ENCODE assay signal across 23 mouse cellular contexts in genomic region chr7:35066640-35067212, GRCm38 (mm10). TPM values are rescaled to one million over a fixed set of nuclear protein-coding genes. Genes with fewer than 3 reads are reported as not detected.
DNase-seq lines count a peak whose midpoint lies in the region; ATAC-seq and TF ChIP-seq lines count a peak whose summit lies in the region.
"Had no signal": no experiment of that assay in that cellular context is flagged by ENCODE, and none has a peak within 500 bp of the region (broad histone marks: within the 10 kb centered on the region; RNA-seq: fewer than 3 reads in every experiment).

No protein-coding gene starts in this region.

- intact Hi-C loops in left cerebral cortex, postnatal 14 days (cut with DNase I) = no loop called here
- intact Hi-C loops in left cerebral cortex, postnatal 4 days (cut with DNase I) = no loop called here

- no peak for TF ChIP-seq CTCF in bone marrow macrophage, adult 2 months (IDR thresholded peaks at IDR 0.05; ENCODE audit: low read depth, low read length)

- H3K9me3 ChIP-seq in hindbrain, embryonic 12.5 days (replicated peaks) = no peaks in the 10 kb centered on the region
- H3K9me3 ChIP-seq: forebrain, embryonic 15.5 days; heart, embryonic 15.5 days had no signal

- peak; percentile 28 for DNase-seq in embryo, embryonic 10 days (ENCODE audit: low spot score)
- DNase-seq in embryo, embryonic 9.5 days (ENCODE audit: extremely low spot score) = no peak
- no peak for DNase-seq in heart, postnatal 4 days
- DNase-seq in left cerebral cortex, postnatal 14 days (ENCODE audit: low spot score in 2 of 2) = no peak
- no peak for DNase-seq in left cerebral cortex, postnatal 4 days
- DNase-seq: adrenal gland, postnatal 36 days; cerebellum, postnatal 10 days; kidney, adult 2 months; kidney, postnatal 14 days; layer of hippocampus, adult 9-11 months; liver; lung, adult 18-20 months; lung, postnatal 36 days; thymus, postnatal 36 days had no signal

- no peak overlapping the region for H3K9ac ChIP-seq in hindbrain, embryonic 12.5 days
- H3K9ac ChIP-seq: forebrain, embryonic 15.5 days; heart, embryonic 15.5 days had no signal

- H3K4me1 ChIP-seq in bone marrow macrophage, adult 2 months (ENCODE audit: control insufficient read depth, insufficient read depth, low read length) = peaks cover 25% of the 10 kb centered on the region
- no peaks in the 10 kb centered on the region for H3K4me1 ChIP-seq in hindbrain, embryonic 12.5 days
- H3K4me1 ChIP-seq: forebrain, embryonic 15.5 days; heart, embryonic 15.5 days had no signal

- no peak overlapping the region for H3K4me3 ChIP-seq in bone marrow macrophage, adult 2 months (ENCODE audit: insufficient read depth, low read length)
- no peak overlapping the region for H3K4me3 ChIP-seq in hindbrain, embryonic 12.5 days
- H3K4me3 ChIP-seq: erythroblast, embryonic 14.5 days; forebrain, embryonic 15.5 days; heart, embryonic 15.5 days had no signal

- H3K36me3 ChIP-seq in hindbrain, embryonic 12.5 days = no peaks in the 10 kb centered on the region
- H3K36me3 ChIP-seq: forebrain, embryonic 15.5 days; G1E; heart, embryonic 15.5 days had no signal

- ATAC-seq in hindbrain, embryonic 12.5 days (ENCODE audit: low FRiP score) = peak; percentile 72
- 0 out of 2 replicates have a peak, but pooled peaks have one; percentile 24 for ATAC-seq in monocyte, adult 5-6 weeks (replicated peaks; ENCODE audit: insufficient number of reproducible peaks, low FRiP score, low TSS enrichment, poor library complexity, severe bottlenecking)
- ATAC-seq: CD4-positive, CD25-positive, alpha-beta regulatory T cell, adult 4 months; forebrain, embryonic 15.5 days had no signal

- H3K27ac ChIP-seq in bone marrow macrophage, adult 2 months (ENCODE audit: insufficient read depth, low read depth, low read length) = peak overlapping the region; percentile 35
- H3K27ac ChIP-seq in hindbrain, embryonic 12.5 days = no peak overlapping the region
- H3K27ac ChIP-seq: forebrain, embryonic 15.5 days; heart, embryonic 15.5 days; stomach, postnatal 0 days had no signal

- WGBS in hindbrain, embryonic 12.5 days = 47% methylated on average over 8 of the region's 8 CpGs

- H3K27me3 ChIP-seq in hindbrain, embryonic 12.5 days = no peaks in the 10 kb centered on the region
- H3K27me3 ChIP-seq: forebrain, embryonic 15.5 days; heart, embryonic 15.5 days had no signal

- no peak overlapping the region for H3K4me2 ChIP-seq in hindbrain, embryonic 12.5 days (replicated peaks)
- H3K4me2 ChIP-seq: forebrain, embryonic 15.5 days; heart, embryonic 15.5 days had no signal

- no peak for TF ChIP-seq POLR2A in bone marrow macrophage, adult 2 months (IDR thresholded peaks at IDR 0.05; ENCODE audit: borderline replicate concordance, low read depth, low read length)

RNA-seq across cellular contexts. Expression of gene Cebpg, which starts 10.4 kb away (rescaled TPM):
- polyA plus RNA-seq in bone marrow macrophage, adult 2 months (2012; ENCODE audit: insufficient read depth, insufficient read length, missing spikeins) = 42.6 and 43.2 TPM in 2 replicates
- 46.1 and 50.3 TPM in 2 replicates for polyA plus RNA-seq in hindbrain, embryonic 12.5 days (2016; fragmentation: Nextera tagmentation; extraction: Ambion mirVana)
- 50.2 to 83.4 TPM (median 69.0 TPM) in 3 replicates for total RNA-seq in monocyte, adult 5-6 weeks (2017)
- 10 to 100 TPM; 17.4 to 19.3 TPM for total RNA-seq in heart, postnatal 4 days (2021)
- 10 to 100 TPM; 27.0 to 31.4 TPM for total RNA-seq in left cerebral cortex, postnatal 14 days (2021)
- total RNA-seq in left cerebral cortex, postnatal 4 days (2021) = 10 to 100 TPM; 26.4 to 27.4 TPM

RNA-seq across cellular contexts. Expression of gene Cebpa, which starts 52.4 kb away (rescaled TPM):
- 78.9 and 79.1 TPM in 2 replicates for polyA plus RNA-seq in bone marrow macrophage, adult 2 months (2012; ENCODE audit: insufficient read depth, insufficient read length, missing spikeins)
- polyA plus RNA-seq in hindbrain, embryonic 12.5 days (2016; fragmentation: Nextera tagmentation; extraction: Ambion mirVana) = 0.96 and 1.6 TPM in 2 replicates
- total RNA-seq in monocyte, adult 5-6 weeks (2017) = 9.3 to 16.4 TPM (median 10.3 TPM) in 3 replicates
- total RNA-seq in heart, postnatal 4 days (2021) = 1 to 10 TPM; 3.2 to 4.0 TPM
- 1 to 10 TPM; 6.2 to 7.3 TPM for total RNA-seq in left cerebral cortex, postnatal 14 days (2021)
- 1 to 10 TPM; 2.0 to 2.7 TPM for total RNA-seq in left cerebral cortex, postnatal 4 days (2021)
- total RNA-seq: G1E had no signal
